Mouse (Mus musculus) hindbrain, embryonic 12.5 days (tissue): ENCODE results near the gene Il18rap. TPM values are rescaled to one million over a fixed set of nuclear protein-coding genes. Genes with fewer than 3 reads are reported as not detected.
A peak's percentile ranks its signal among the peaks of the same experiment; 100 is the strongest.
"Not testable (repeated sequence)": the region's sequence is repeated elsewhere in the genome, so short reads cannot be mapped to it uniquely, and the experiment has no call there.

Experiments
- ATAC-seq: fragments of 200-750 bp; cut with Nextera tagmentation; 2 replicates; pipeline ENCODE4 v1.8.0; 2017; ENCODE audit warnings: moderate TSS enrichment; ENCODE audit not compliant: low FRiP score
- H3K27ac ChIP-seq: fragments of 300-500 bp; sonication (generic); 2 replicates; pipeline ENCODE4 v1.5.1; 2016; ENCODE audit warnings: mild to moderate bottlenecking
- H3K27me3 ChIP-seq: fragments of 300-500 bp; sonication (generic); 2 replicates; pipeline ENCODE4 v1.6.1; 2016; ENCODE audit warnings: mild to moderate bottlenecking
- H3K36me3 ChIP-seq: fragments of 300-500 bp; sonication (generic); 2 replicates; pipeline ENCODE4 v1.6.1; 2016; ENCODE audit warnings: mild to moderate bottlenecking
- H3K4me1 ChIP-seq: fragments of 300-500 bp; sonication (generic); 2 replicates; pipeline ENCODE4 v1.6.1; 2016
- H3K4me2 ChIP-seq: fragments of 300-500 bp; sonication (generic); replicated peaks from 2 replicates; pipeline ENCODE4 v1.6.1; 2016; ENCODE audit warnings: mild to moderate bottlenecking
- H3K4me3 ChIP-seq: fragments of 300-500 bp; sonication (generic); 2 replicates; pipeline ENCODE4 v1.5.1; 2016; ENCODE audit warnings: mild to moderate bottlenecking
- H3K9ac ChIP-seq: fragments of 300-500 bp; sonication (generic); 2 replicates; pipeline ENCODE4 v1.6.1; 2016; ENCODE audit warnings: mild to moderate bottlenecking, moderate library complexity
- H3K9me3 ChIP-seq: fragments of 300-500 bp; sonication (generic); replicated peaks from 2 replicates; pipeline ENCODE4 v1.6.1; 2016; ENCODE audit warnings: mild to moderate bottlenecking
- WGBS: fragments of 180-500 bp; shearing (Covaris S2); methylation state at CpG from one replicate; pipeline ENCODE4 v1.1.7; 2016; 5-methylcytosine and 5-hydroxymethylcytosine counted together
- polyA plus RNA-seq: library from polyadenylated mRNA; unstranded; fragments of >200 nt; fragmentation: Nextera tagmentation; extraction: Ambion mirVana; gene quantifications from 2 replicates; pipeline ENCODE4 v1.2.1, GENCODE M21; 2016

Il18rap gene
- polyA plus RNA-seq, 1 experiment from 2014 or later, result 0.12 TPM

DNA sequence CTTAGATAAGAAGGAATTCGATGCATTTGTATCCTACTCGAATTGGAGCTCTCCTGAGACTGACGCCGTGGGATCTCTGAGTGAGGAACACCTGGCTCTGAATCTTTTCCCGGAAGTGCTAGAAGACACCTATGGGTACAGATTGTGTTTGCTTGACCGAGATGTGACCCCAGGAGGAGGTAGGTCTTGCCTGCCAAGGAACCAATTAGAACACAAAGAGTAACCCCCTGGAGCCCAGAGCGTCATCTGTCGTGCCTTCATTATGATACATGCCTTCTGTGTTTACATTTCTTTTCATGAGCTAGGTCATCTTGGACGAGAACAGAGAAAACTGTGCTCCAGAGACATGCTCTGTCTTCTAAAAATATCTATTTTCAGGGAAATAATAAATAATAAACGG is 32.6 kb downstream of the Il18rap start:
- H3K4me1 ChIP-seq, result peaks cover 11% of the 10 kb centered on the region
- no peaks in the 10 kb centered on the region for H3K36me3 ChIP-seq
- WGBS, result 50% methylated on average over 10 of the region's 10 CpGs
- H3K4me3 ChIP-seq, result no peak overlapping the region
- H3K4me2 ChIP-seq, result no peak overlapping the region
- H3K27me3 ChIP-seq, result no peaks in the 10 kb centered on the region
- peak; percentile 73; the same call in 1 of the 2 replicates for ATAC-seq
- no peaks in the 10 kb centered on the region for H3K9me3 ChIP-seq
- no peak overlapping the region for H3K9ac ChIP-seq
- H3K27ac ChIP-seq, result no peak overlapping the region

DNA sequence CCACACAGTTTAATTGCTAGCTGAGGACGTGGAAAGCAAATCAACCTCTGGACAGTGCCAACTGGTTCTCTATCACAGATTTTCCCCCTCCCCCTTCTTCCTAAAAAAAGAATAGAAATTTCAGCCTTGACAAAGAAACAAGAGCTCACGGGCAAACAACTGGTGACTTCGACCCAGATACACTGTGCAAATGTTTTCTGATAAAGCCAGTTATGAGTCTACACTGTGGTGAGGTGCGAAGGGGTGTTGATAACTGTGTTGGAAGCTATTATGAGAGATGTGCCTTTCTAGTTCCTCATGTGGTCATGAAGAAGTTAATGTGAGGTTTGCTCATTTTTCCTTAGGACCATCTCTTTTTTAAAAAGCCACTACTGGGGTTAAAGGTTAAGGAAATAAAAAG is 54.2 kb downstream of the Il18rap start:
- 85% methylated on average over 4 of the region's 4 CpGs for WGBS
- Histone ChIP-seq H3K36me3 (no peaks in the 10 kb centered on the region), H3K4me3 (no peak overlapping the region), H3K4me1 (no peaks in the 10 kb centered on the region), H3K9me3 (no peaks in the 10 kb centered on the region), H3K27ac (no peak overlapping the region), H3K27me3 (no peaks in the 10 kb centered on the region), H3K4me2 (no peak overlapping the region), H3K9ac (no peak overlapping the region)
- no peak for ATAC-seq

GRCm38 (mm10) chr1:40579784-40580183 is 64.6 kb downstream of the Il18rap start, which contains the start of gene Slc9a4:
Gene Slc9a4, plus strand, starts transcription at chr1:40580081.
- no peaks in the 10 kb centered on the region for H3K36me3 ChIP-seq
- 17% methylated on average over 7 of the region's 7 CpGs for WGBS
- no peak within 1 kb of the TSS for H3K9ac ChIP-seq
- no peak within 1 kb of the TSS for H3K4me2 ChIP-seq
- H3K27ac ChIP-seq, result no peak within 1 kb of the TSS
- no peak for ATAC-seq
- H3K4me3 ChIP-seq, result no peak within 1 kb of the TSS
- no peaks in the 10 kb centered on the region for H3K4me1 ChIP-seq
- no peaks in the 10 kb centered on the region for H3K9me3 ChIP-seq
- H3K27me3 ChIP-seq, result no peaks in the 10 kb centered on the region

GRCm38 (mm10) chr1:40580269-40580668 is 65.1 kb downstream of the Il18rap start:
- no peak overlapping the region for H3K9ac ChIP-seq
- H3K4me1 ChIP-seq, result no peaks in the 10 kb centered on the region
- 73% methylated on average over 14 of the region's 14 CpGs for WGBS
- H3K27ac ChIP-seq, result no peak overlapping the region
- H3K27me3 ChIP-seq, result no peaks in the 10 kb centered on the region
- no peak for ATAC-seq
- no peak overlapping the region for H3K4me3 ChIP-seq
- H3K4me2 ChIP-seq, result no peak overlapping the region
- no peaks in the 10 kb centered on the region for H3K9me3 ChIP-seq
- H3K36me3 ChIP-seq, result no peaks in the 10 kb centered on the region

DNA sequence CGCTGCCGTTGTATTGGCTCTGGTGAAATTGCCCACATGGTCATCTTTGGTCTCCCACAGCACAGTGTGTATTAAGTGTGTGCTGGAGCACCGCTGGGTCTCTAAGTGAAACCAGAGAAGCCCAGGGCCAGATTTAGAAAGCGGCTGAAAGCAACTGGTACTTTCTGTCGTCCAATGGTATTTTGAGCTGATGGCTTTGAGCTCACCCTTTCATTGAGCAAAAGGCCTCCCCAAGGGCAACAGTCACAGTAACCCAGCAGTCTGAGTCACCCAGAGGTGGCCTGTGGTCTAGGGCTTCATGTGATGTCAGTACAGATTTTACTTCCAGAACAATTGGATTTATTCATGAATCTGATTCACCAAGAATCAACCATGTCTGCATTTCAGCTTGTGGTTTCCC is 71.6 kb downstream of the Il18rap start:
- Histone ChIP-seq H3K4me3 (no peak overlapping the region), H3K27me3 (no peaks in the 10 kb centered on the region), H3K4me1 (no peaks in the 10 kb centered on the region), H3K27ac (no peak overlapping the region), H3K4me2 (no peak overlapping the region), H3K9ac (no peak overlapping the region), H3K36me3 (no peaks in the 10 kb centered on the region), H3K9me3 (no peaks in the 10 kb centered on the region)
- 78% methylated on average over 5 of the region's 5 CpGs for WGBS
- no peak for ATAC-seq

DNA sequence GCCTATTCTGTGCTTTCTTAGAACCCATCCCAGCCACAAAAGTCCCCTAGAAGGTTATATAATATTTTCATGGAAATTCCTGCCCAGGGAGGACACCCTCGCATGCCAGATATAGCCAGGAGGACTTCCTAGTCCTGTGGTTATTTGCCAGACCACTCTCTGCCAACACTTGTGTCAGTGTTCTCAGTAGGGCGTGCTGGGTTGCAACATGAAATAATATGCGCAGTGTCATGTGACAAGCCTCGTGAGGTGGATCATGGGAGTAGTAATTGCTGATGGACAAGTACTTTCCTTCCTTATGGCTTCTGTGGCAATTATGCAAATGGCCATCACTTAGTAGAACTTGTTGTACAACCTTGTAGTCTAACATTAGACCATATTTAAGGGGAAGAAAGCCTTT is 75.8 kb downstream of the Il18rap start:
- Histone ChIP-seq H3K27me3 (no peaks in the 10 kb centered on the region), H3K4me3 (no peak overlapping the region), H3K9me3 (no peaks in the 10 kb centered on the region), H3K4me2 (no peak overlapping the region), H3K27ac (no peak overlapping the region), H3K9ac (no peak overlapping the region), H3K4me1 (no peaks in the 10 kb centered on the region), H3K36me3 (no peaks in the 10 kb centered on the region)
- ATAC-seq, result no peak
- WGBS, result 90% methylated on average over 4 of the region's 4 CpGs

DNA sequence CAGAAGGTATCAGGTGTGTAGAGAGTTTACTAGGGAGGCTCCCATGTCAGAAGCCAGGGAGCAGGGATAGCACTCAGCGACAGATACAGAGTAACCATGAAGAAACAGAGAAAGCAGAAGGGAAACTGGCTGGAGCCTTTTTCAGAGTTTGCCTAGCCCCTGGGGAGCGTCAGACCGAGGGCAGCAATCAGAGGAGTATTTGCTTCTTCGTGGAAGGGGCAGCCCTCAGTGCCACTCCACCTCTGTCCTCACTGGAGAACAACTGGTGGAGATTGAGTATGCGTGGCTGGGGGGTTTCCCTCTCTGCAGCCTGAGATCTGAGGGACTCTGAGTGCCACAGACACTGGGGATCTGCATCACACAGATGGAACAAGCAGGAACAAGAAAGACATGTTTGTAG is 82.7 kb downstream of the Il18rap start:
- no peak for ATAC-seq

DNA sequence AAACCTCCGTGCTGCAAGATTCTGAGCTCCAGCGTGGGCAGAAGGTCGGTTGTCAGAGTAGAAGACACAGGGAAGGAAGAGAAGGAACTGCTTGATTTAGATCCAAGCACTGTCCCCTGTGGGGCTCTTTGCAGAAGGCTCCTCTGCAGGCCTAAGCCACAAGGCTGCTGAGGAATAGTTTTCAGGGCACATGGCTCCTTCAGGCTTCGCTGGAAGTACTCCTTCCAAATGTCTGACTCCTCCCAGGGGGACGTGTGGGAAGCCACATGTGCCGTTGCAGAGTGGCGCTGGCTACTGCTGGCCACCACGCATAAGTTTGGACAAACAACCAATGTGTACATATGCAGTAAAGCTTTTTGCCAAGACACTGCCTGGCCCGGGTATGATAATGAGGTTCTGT is 84.5 kb downstream of the Il18rap start:
- not testable (repeated sequence) for H3K9ac ChIP-seq, H3K36me3 ChIP-seq, H3K4me2 ChIP-seq, H3K9me3 ChIP-seq, H3K27me3 ChIP-seq, ATAC-seq, H3K4me3 ChIP-seq, H3K4me1 ChIP-seq, H3K27ac ChIP-seq
- WGBS, result 90% methylated on average over 9 of the region's 9 CpGs

More for the DNA sequence above, 82.7 kb downstream of the Il18rap start:
- Histone ChIP-seq H3K4me2 (no peak overlapping the region), H3K27ac (no peak overlapping the region), H3K4me3 (no peak overlapping the region), H3K27me3 (no peaks in the 10 kb centered on the region), H3K36me3 (no peaks in the 10 kb centered on the region), H3K9me3 (no peaks in the 10 kb centered on the region), H3K4me1 (no peaks in the 10 kb centered on the region), H3K9ac (no peak overlapping the region)
- WGBS, result 64% methylated on average over 5 of the region's 5 CpGs

- no peak for ATAC-seq
- H3K27ac ChIP-seq, result no peak overlapping the region
- H3K9ac ChIP-seq, result no peak overlapping the region
- no peaks in the 10 kb centered on the region for H3K4me1 ChIP-seq
- no peak overlapping the region for H3K4me3 ChIP-seq
- no peaks in the 10 kb centered on the region for H3K36me3 ChIP-seq
- H3K4me2 ChIP-seq, result no peak overlapping the region
- no peaks in the 10 kb centered on the region for H3K9me3 ChIP-seq
- H3K27me3 ChIP-seq, result no peaks in the 10 kb centered on the region
- 88% methylated on average over 25 of the region's 25 CpGs for WGBS
Observed at GRCm38 (mm10) chr1:40600394-40601327, 85.5 kb downstream of the Il18rap start.

Other genes starting within 250 kb of the Il18rap start
- gene Il1rl2, start 190.8 kb upstream of the Il18rap start, polyA plus RNA-seq, result 2.5 and 2.8 TPM in 2 replicates
- 0.05 TPM in 2 replicates for gene Il1rl1, start 85.8 kb upstream of the Il18rap start, polyA plus RNA-seq
- not detected in 2 replicates for gene Il18r1, start 49.8 kb upstream of the Il18rap start, polyA plus RNA-seq
- gene Slc9a4, start 64.7 kb downstream of the Il18rap start, polyA plus RNA-seq, result 0.26 TPM in 1 of 2 replicates, not detected in the other
- gene Slc9a2, start 165.2 kb downstream of the Il18rap start, polyA plus RNA-seq, result 0.13 and 0.16 TPM in 2 replicates